Mouse (Mus musculus): ENCODE data around the gene Pglyrp2.
A peak's percentile ranks its signal among the peaks of the same experiment; 100 is the strongest.

DNA sequence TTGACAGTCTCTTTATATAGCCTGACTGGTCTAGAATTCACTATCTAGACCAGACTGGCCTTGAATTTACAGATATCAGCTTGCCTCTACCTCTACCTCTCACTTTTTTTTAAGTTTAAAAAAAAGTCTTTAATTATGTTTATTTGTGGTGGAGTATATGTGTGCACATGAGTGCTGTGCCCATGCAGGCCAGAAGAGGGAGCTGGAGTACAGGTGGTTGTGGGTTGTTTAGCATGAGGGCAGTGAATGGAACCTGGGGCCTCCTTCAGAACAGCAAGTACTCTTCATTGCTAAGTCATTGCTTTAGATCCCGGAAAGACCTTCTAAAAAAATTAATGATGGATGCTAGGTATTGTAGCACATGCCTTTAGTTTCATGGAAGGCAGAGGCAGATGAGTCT, 25.1 kb upstream of the Pglyrp2 start:
- TF ChIP-seq POLR2A (IDR thresholded peaks at IDR 0.05; ENCODE audit: extremely low read depth, insufficient read depth, low read length) (no peak), CTCF (IDR thresholded peaks at IDR 0.05; ENCODE audit: low read depth, low read length) (peak; percentile 5; the same call in 1 of the 2 replicates)
